ENCODE assay signal across 25 mouse cellular contexts in the genomic region with DNA sequence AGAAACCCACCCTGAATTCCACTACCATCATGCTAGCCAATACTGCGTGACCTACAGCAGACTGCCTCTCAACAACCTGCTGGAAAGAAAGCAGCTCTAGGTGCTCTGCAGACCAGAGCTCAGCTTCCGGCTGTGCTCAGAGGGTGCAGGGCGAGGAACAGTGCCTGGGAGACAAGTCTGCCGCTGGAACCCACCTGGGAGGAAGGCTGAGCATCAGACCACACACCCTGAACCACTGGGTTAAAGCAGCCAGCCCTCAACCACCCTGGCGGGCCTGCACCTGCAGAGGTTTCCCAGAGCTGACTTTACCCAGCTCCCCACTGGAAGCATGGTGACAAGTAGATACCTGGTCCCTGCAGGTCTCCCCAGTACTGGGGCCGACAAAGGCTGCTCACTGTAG. TPM values are rescaled to one million over a fixed set of nuclear protein-coding genes. Genes with fewer than 3 reads are reported as not detected.
DNase-seq lines count a peak whose midpoint lies in the region; ATAC-seq and TF ChIP-seq lines count a peak whose summit lies in the region.
"Had no signal": no experiment of that assay in that cellular context is flagged by ENCODE, and none has a peak within 500 bp of the region (broad histone marks: within the 10 kb centered on the region; RNA-seq: fewer than 3 reads in every experiment).

No protein-coding gene starts in this region.

- TF ChIP-seq EP300 in stomach, postnatal 0 days (optimal IDR thresholded peaks at IDR 0.05), result no peak

- no peaks in the 10 kb centered on the region for H3K9me3 ChIP-seq in limb, embryonic 13.5 days
- no peaks in the 10 kb centered on the region for H3K9me3 ChIP-seq in limb, embryonic 10.5 days (replicated peaks)
- H3K9me3 ChIP-seq in stomach, embryonic 16.5 days (replicated peaks; ENCODE audit: control insufficient read depth, low read length), result no peaks in the 10 kb centered on the region
- no peaks in the 10 kb centered on the region for H3K9me3 ChIP-seq in stomach, postnatal 0 days (ENCODE audit: control insufficient read depth, low read length)
- no peaks in the 10 kb centered on the region for H3K9me3 ChIP-seq in intestine, postnatal 0 days (ENCODE audit: control insufficient read depth)
- H3K9me3 ChIP-seq: embryonic facial prominence, embryonic 12.5 days; forebrain, embryonic 15.5 days; heart, embryonic 10.5 days; heart, embryonic 15.5 days had no signal

- peaks cover 23% of the 10 kb centered on the region for H3K4me1 ChIP-seq in limb, embryonic 13.5 days
- peaks cover 8% of the 10 kb centered on the region for H3K4me1 ChIP-seq in limb, embryonic 10.5 days
- H3K4me1 ChIP-seq in stomach, embryonic 16.5 days (ENCODE audit: control insufficient read depth, insufficient read depth, low read length), result peaks cover 27% of the 10 kb centered on the region
- H3K4me1 ChIP-seq in stomach, postnatal 0 days (replicated peaks; ENCODE audit: control insufficient read depth, insufficient read depth), result no peaks in the 10 kb centered on the region
- peaks cover 37% of the 10 kb centered on the region for H3K4me1 ChIP-seq in thymus, adult 2 months (replicated peaks; ENCODE audit: control insufficient read depth, insufficient read depth, low read length)
- H3K4me1 ChIP-seq in intestine, postnatal 0 days (replicated peaks; ENCODE audit: control insufficient read depth, insufficient read depth, low read length), result no peaks in the 10 kb centered on the region; the same call in 1 of the 2 replicates

- no peak for TF ChIP-seq CTCF in stomach, postnatal 0 days (IDR thresholded peaks at IDR 0.05; ENCODE audit: low read depth)
- no peak for TF ChIP-seq CTCF in thymus, adult 2 months (IDR thresholded peaks at IDR 0.05; ENCODE audit: borderline replicate concordance, control insufficient read depth, extremely low read depth, insufficient read depth, low read length, poor library complexity)
- no peak for TF ChIP-seq CTCF in intestine, postnatal 0 days (IDR thresholded peaks at IDR 0.05; ENCODE audit: low read depth)

- WGBS in limb, embryonic 13.5 days, result 86% methylated on average over 6 of the region's 6 CpGs
- 90% methylated on average over 6 of the region's 6 CpGs for WGBS in limb, embryonic 10.5 days
- 59% methylated on average over 6 of the region's 6 CpGs for WGBS in stomach, embryonic 16.5 days
- 38% methylated on average over 6 of the region's 6 CpGs for WGBS in stomach, postnatal 0 days
- WGBS in thymus, adult 2 months, result 33% methylated on average over 6 of the region's 6 CpGs
- 74% methylated on average over 6 of the region's 6 CpGs for WGBS in intestine, postnatal 0 days

- H3K27ac ChIP-seq in limb, embryonic 13.5 days, result no peak overlapping the region
- H3K27ac ChIP-seq in limb, embryonic 10.5 days, result no peak overlapping the region
- H3K27ac ChIP-seq in stomach, embryonic 16.5 days (ENCODE audit: low read length), result peak overlapping the region; percentile 16; the same call in 1 of the 2 replicates
- no peak overlapping the region for H3K27ac ChIP-seq in stomach, postnatal 0 days (replicated peaks)
- H3K27ac ChIP-seq in thymus, adult 2 months (ENCODE audit: control insufficient read depth, insufficient read depth, low read length), result peak overlapping the region; percentile 72
- no peak overlapping the region for H3K27ac ChIP-seq in intestine, postnatal 0 days (ENCODE audit: low read depth, low read length)
- H3K27ac ChIP-seq: embryonic facial prominence, embryonic 12.5 days; forebrain, embryonic 15.5 days; heart, embryonic 10.5 days; heart, embryonic 15.5 days; hindbrain, embryonic 14.5 days had no signal

- peaks cover 85% of the 10 kb centered on the region for H3K36me3 ChIP-seq in limb, embryonic 13.5 days
- peaks cover 90% of the 10 kb centered on the region for H3K36me3 ChIP-seq in limb, embryonic 10.5 days
- peaks cover 46% of the 10 kb centered on the region for H3K36me3 ChIP-seq in stomach, embryonic 16.5 days (ENCODE audit: control insufficient read depth, insufficient read depth, low read length)
- H3K36me3 ChIP-seq in stomach, postnatal 0 days (ENCODE audit: control insufficient read depth, insufficient read depth, low read length), result peaks cover 27% of the 10 kb centered on the region
- peaks cover 63% of the 10 kb centered on the region for H3K36me3 ChIP-seq in thymus, adult 2 months (ENCODE audit: control insufficient read depth, insufficient read depth, low read length)
- H3K36me3 ChIP-seq in intestine, postnatal 0 days (ENCODE audit: control insufficient read depth, insufficient read depth), result peaks cover 62% of the 10 kb centered on the region

- H3K4me3 ChIP-seq in limb, embryonic 13.5 days, result no peak overlapping the region
- no peak overlapping the region for H3K4me3 ChIP-seq in limb, embryonic 10.5 days
- H3K4me3 ChIP-seq in stomach, embryonic 16.5 days (replicated peaks; ENCODE audit: low read length), result no peak overlapping the region
- no peak overlapping the region for H3K4me3 ChIP-seq in stomach, postnatal 0 days (ENCODE audit: low read depth, low read length)
- H3K4me3 ChIP-seq in thymus, adult 2 months (ENCODE audit: control insufficient read depth, insufficient read depth, low read length), result no peak overlapping the region
- no peak overlapping the region for H3K4me3 ChIP-seq in intestine, postnatal 0 days (ENCODE audit: low read depth, low read length)
- H3K4me3 ChIP-seq: embryonic facial prominence, embryonic 12.5 days; forebrain, embryonic 15.5 days; heart, embryonic 10.5 days; heart, embryonic 15.5 days had no signal

- TF ChIP-seq POLR2A in thymus, adult 2 months (IDR thresholded peaks at IDR 0.05; ENCODE audit: control insufficient read depth, extremely low read depth, insufficient read depth, low read length, poor library complexity), result no peak

- no peak for DNase-seq in limb, embryonic 10.5 days (ENCODE audit: low spot score)
- DNase-seq in stomach, postnatal 0 days (ENCODE audit: low spot score), result no peak
- DNase-seq in thymus, adult 2 months, result peak; percentile 50
- DNase-seq in thymus, postnatal 25 days, result peak; percentile 50
- DNase-seq: adrenal gland, postnatal 14 days; B cell, adult 2 months; cerebellum, adult 2 months; cerebellum, postnatal 14 days; embryo, embryonic 11 days; gastrocnemius, postnatal 10 days; heart, adult 18-20 months; heart, postnatal 14 days had no signal

- H3K4me2 ChIP-seq in limb, embryonic 13.5 days (replicated peaks), result no peak overlapping the region
- no peak overlapping the region for H3K4me2 ChIP-seq in stomach, embryonic 16.5 days (ENCODE audit: low read depth, low read length)
- no peak overlapping the region for H3K4me2 ChIP-seq in stomach, postnatal 0 days (replicated peaks; ENCODE audit: low read depth)
- no peak overlapping the region for H3K4me2 ChIP-seq in intestine, postnatal 0 days (replicated peaks; ENCODE audit: low read depth)
- H3K4me2 ChIP-seq: embryonic facial prominence, embryonic 12.5 days; forebrain, embryonic 15.5 days; heart, embryonic 15.5 days; hindbrain, embryonic 14.5 days had no signal

- 0 out of 2 replicates have a peak overlapping the region, but pooled peaks have one; percentile 19 for H3K9ac ChIP-seq in limb, embryonic 13.5 days
- no peak overlapping the region for H3K9ac ChIP-seq in stomach, embryonic 16.5 days (ENCODE audit: low read length)
- no peak overlapping the region for H3K9ac ChIP-seq in stomach, postnatal 0 days (ENCODE audit: low read length)
- no peak overlapping the region for H3K9ac ChIP-seq in intestine, postnatal 0 days (ENCODE audit: low read depth, low read length)
- H3K9ac ChIP-seq: embryonic facial prominence, embryonic 12.5 days; forebrain, embryonic 15.5 days; heart, embryonic 15.5 days; hindbrain, embryonic 14.5 days had no signal

- H3K27me3 ChIP-seq in limb, embryonic 13.5 days, result no peaks in the 10 kb centered on the region
- H3K27me3 ChIP-seq in limb, embryonic 10.5 days (ENCODE audit: low read depth, poor library complexity, severe bottlenecking), result no peaks in the 10 kb centered on the region
- H3K27me3 ChIP-seq in stomach, embryonic 16.5 days (ENCODE audit: control insufficient read depth, insufficient read depth, low read length), result no peaks in the 10 kb centered on the region
- no peaks in the 10 kb centered on the region for H3K27me3 ChIP-seq in stomach, postnatal 0 days (ENCODE audit: control insufficient read depth, insufficient read depth, low read length)
- H3K27me3 ChIP-seq in thymus, adult 2 months (ENCODE audit: control insufficient read depth, insufficient read depth, low read length), result no peaks in the 10 kb centered on the region
- no peaks in the 10 kb centered on the region for H3K27me3 ChIP-seq in intestine, postnatal 0 days (replicated peaks; ENCODE audit: control insufficient read depth, insufficient read depth, low read length)
- H3K27me3 ChIP-seq: embryonic facial prominence, embryonic 12.5 days; forebrain, embryonic 15.5 days; heart, embryonic 15.5 days; Patski had no signal

- ATAC-seq in limb, embryonic 13.5 days (ENCODE audit: low FRiP score, low read depth), result no peak
- ATAC-seq in stomach, embryonic 16.5 days (ENCODE audit: insufficient read depth, low FRiP score), result no peak
- no peak for ATAC-seq in stomach, postnatal 0 days (ENCODE audit: low FRiP score, low TSS enrichment)
- ATAC-seq in cerebellum, adult (ENCODE audit: insufficient number of reproducible peaks, low FRiP score, low TSS enrichment), result no peak
- no peak for ATAC-seq in intestine, postnatal 0 days
- ATAC-seq: activated CD4-positive, CD25-positive, alpha-beta regulatory T cell, adult 4 months; CD4-positive, CD25-positive, alpha-beta regulatory T cell, adult 4 months; forebrain, embryonic 15.5 days; Patski had no signal

RNA-seq across cellular contexts. Expression of a gene that starts 5.4 kb away (rescaled TPM):
- 354 and 373 TPM in 2 replicates for polyA plus RNA-seq in limb, embryonic 13.5 days (2015; fragmentation: Nextera tagmentation; extraction: Ambion mirVana)
- polyA plus RNA-seq in limb, embryonic 10.5 days (2016; fragmentation: Nextera tagmentation; extraction: Ambion mirVana), result 473 and 525 TPM in 2 replicates
- polyA plus RNA-seq in stomach, embryonic 16.5 days (2015; fragmentation: Nextera tagmentation; extraction: Ambion mirVana), result 236 and 261 TPM in 2 replicates
- polyA plus RNA-seq in stomach, postnatal 0 days (2015; fragmentation: Nextera tagmentation; extraction: Ambion mirVana), result 155 and 161 TPM in 2 replicates
- polyA plus RNA-seq in thymus, adult 2 months (2012; rRNA removed), result 102 and 114 TPM in 2 replicates
- 151 TPM in 2 replicates for polyA plus RNA-seq in intestine, postnatal 0 days (2015; fragmentation: Nextera tagmentation; extraction: Ambion mirVana)

RNA-seq across cellular contexts. Expression of a gene that starts 16.2 kb away (rescaled TPM):
- 3.0 and 3.9 TPM in 2 replicates for polyA plus RNA-seq in limb, embryonic 13.5 days (2015; fragmentation: Nextera tagmentation; extraction: Ambion mirVana)
- polyA plus RNA-seq in limb, embryonic 10.5 days (2016; fragmentation: Nextera tagmentation; extraction: Ambion mirVana), result 1.9 and 2.3 TPM in 2 replicates
- 25.0 and 25.6 TPM in 2 replicates for polyA plus RNA-seq in stomach, embryonic 16.5 days (2015; fragmentation: Nextera tagmentation; extraction: Ambion mirVana)
- polyA plus RNA-seq in stomach, postnatal 0 days (2015; fragmentation: Nextera tagmentation; extraction: Ambion mirVana), result 0.83 and 1.2 TPM in 2 replicates
- polyA plus RNA-seq in thymus, adult 2 months (2012; rRNA removed), result 1.4 and 1.6 TPM in 2 replicates
- polyA plus RNA-seq in intestine, postnatal 0 days (2015; fragmentation: Nextera tagmentation; extraction: Ambion mirVana), result 0.09 and 0.55 TPM in 2 replicates

RNA-seq across cellular contexts. Expression of a gene that starts 24.3 kb away (rescaled TPM):
- polyA plus RNA-seq in limb, embryonic 13.5 days (2015; fragmentation: Nextera tagmentation; extraction: Ambion mirVana), result not detected in 2 replicates
- not detected in 2 replicates for polyA plus RNA-seq in limb, embryonic 10.5 days (2016; fragmentation: Nextera tagmentation; extraction: Ambion mirVana)
- polyA plus RNA-seq in stomach, embryonic 16.5 days (2015; fragmentation: Nextera tagmentation; extraction: Ambion mirVana), result 0.13 and 0.62 TPM in 2 replicates
- polyA plus RNA-seq in stomach, postnatal 0 days (2015; fragmentation: Nextera tagmentation; extraction: Ambion mirVana), result 0.12 and 0.24 TPM in 2 replicates
- 2.2 and 4.9 TPM in 2 replicates for polyA plus RNA-seq in thymus, adult 2 months (2012; rRNA removed)
- polyA plus RNA-seq in intestine, postnatal 0 days (2015; fragmentation: Nextera tagmentation; extraction: Ambion mirVana), result 0.09 TPM in 1 of 2 replicates, not detected in the other
- polyA plus RNA-seq: activated CD4-positive, CD25-positive, alpha-beta regulatory T cell, adult 4 months; CD4-positive, CD25-positive, alpha-beta regulatory T cell, adult 4 months; forebrain, embryonic 11.5 days; forebrain, embryonic 15.5 days; heart, embryonic 10.5 days; heart, embryonic 15.5 days; Patski had no signal

Comparison
In these comparisons a context has a peak if more than half of its experiments do, and no peak if none do; other contexts are left out.
1. H3K27ac ChIP-seq: peak in stomach, embryonic 16.5 days (single experiment) and thymus, adult 2 months (single experiment); none in limb, embryonic 13.5 days (single experiment), limb, embryonic 10.5 days (single experiment), stomach, postnatal 0 days (single experiment) and intestine, postnatal 0 days (single experiment).
2. DNase-seq: peak in thymus, adult 2 months (single experiment) and thymus, postnatal 25 days (single experiment); none in limb, embryonic 10.5 days (single experiment) and stomach, postnatal 0 days (single experiment).